Mouse (Mus musculus) heart, embryonic 10.5 days (tissue): ENCODE data around the gene Zeb2. TPM values are rescaled to one million over a fixed set of nuclear protein-coding genes. Genes with fewer than 3 reads are reported as not detected.

Source experiments
- DNase-seq: peaks from one replicate; pipeline ENCODE4 v3.0.0-alpha.2; 2017; ENCODE audit warnings: low spot score
- H3K27ac ChIP-seq: fragments of 300-500 bp; sonication (generic); 2 replicates; pipeline ENCODE4 v1.5.1; 2016; ENCODE audit warnings: mild to moderate bottlenecking
- H3K27me3 ChIP-seq: fragments of 300-500 bp; sonication (generic); 2 replicates; pipeline ENCODE4 v1.6.1; 2016; ENCODE audit warnings: mild to moderate bottlenecking; ENCODE audit not compliant: poor library complexity, insufficient read depth, severe bottlenecking
- H3K36me3 ChIP-seq: fragments of 300-500 bp; sonication (generic); 2 replicates; pipeline ENCODE4 v1.6.1; 2016; ENCODE audit warnings: mild to moderate bottlenecking, moderate library complexity
- H3K4me1 ChIP-seq: fragments of 300-500 bp; sonication (generic); 2 replicates; pipeline ENCODE4 v1.6.1; 2016; ENCODE audit warnings: mild to moderate bottlenecking
- H3K4me3 ChIP-seq: fragments of 300-500 bp; sonication (generic); 2 replicates; pipeline ENCODE4 v1.5.1; 2016; ENCODE audit warnings: mild to moderate bottlenecking, moderate library complexity
- H3K9me3 ChIP-seq: fragments of 300-500 bp; sonication (generic); 2 replicates; pipeline ENCODE4 v1.6.1; 2016; ENCODE audit warnings: mild to moderate bottlenecking, moderate library complexity
- WGBS: fragments of 180-500 bp; shearing (Covaris S2); methylation state at CpG from one replicate; pipeline ENCODE4 v1.1.7; 2016; 5-methylcytosine and 5-hydroxymethylcytosine counted together
- polyA plus RNA-seq: library from polyadenylated mRNA; unstranded; fragments of >200 nt; fragmentation: Nextera tagmentation; extraction: Ambion mirVana; gene quantifications from 2 replicates; pipeline ENCODE4 v1.2.1, GENCODE M21; 2016

Zeb2 gene
- polyA plus RNA-seq, 1 experiment from 2014 or later = 25.1 TPM

GRCm38 (mm10) chr2:44979042-44979721 lies 138.0 kb downstream of the Zeb2 start:
- 7% methylated on average over 18 of the region's 18 CpGs for WGBS

GRCm38 (mm10) chr2:44978038-44978437 lies 139.2 kb downstream of the Zeb2 start:
- Histone ChIP-seq H3K27me3 (no peaks in the 10 kb centered on the region), H3K9me3 (no peaks in the 10 kb centered on the region), H3K27ac (0 out of 2 replicates have a peak overlapping the region, but pooled peaks have one; percentile 16), H3K4me3 (no peak overlapping the region), H3K36me3 (no peaks in the 10 kb centered on the region), H3K4me1 (peaks cover 17% of the 10 kb centered on the region)
- 67% methylated on average over 6 of the region's 6 CpGs for WGBS
- DNase-seq = no peak

More at GRCm38 (mm10) chr2:44979042-44979721, 138.0 kb downstream of the Zeb2 start:
- no peaks in the 10 kb centered on the region for H3K9me3 ChIP-seq
- peaks cover 17% of the 10 kb centered on the region for H3K4me1 ChIP-seq
- no peaks in the 10 kb centered on the region for H3K27me3 ChIP-seq
- H3K36me3 ChIP-seq = no peaks in the 10 kb centered on the region
- H3K4me3 ChIP-seq = peak overlapping the region; percentile 52
- no peak for DNase-seq
- H3K27ac ChIP-seq = peak overlapping the region; percentile 39; the same call in 1 of the 2 replicates

- Histone ChIP-seq H3K4me3 (no peak overlapping the region), H3K9me3 (no peaks in the 10 kb centered on the region), H3K36me3 (no peaks in the 10 kb centered on the region), H3K4me1 (peaks cover 17% of the 10 kb centered on the region), H3K27me3 (no peaks in the 10 kb centered on the region), H3K27ac (0 out of 2 replicates have a peak overlapping the region, but pooled peaks have one; percentile 16)
- no peak for DNase-seq
- WGBS = 56% methylated on average over 2 of the region's 2 CpGs
Measured at GRCm38 (mm10) chr2:44977556-44977955, 139.6 kb downstream of the Zeb2 start.

DNA sequence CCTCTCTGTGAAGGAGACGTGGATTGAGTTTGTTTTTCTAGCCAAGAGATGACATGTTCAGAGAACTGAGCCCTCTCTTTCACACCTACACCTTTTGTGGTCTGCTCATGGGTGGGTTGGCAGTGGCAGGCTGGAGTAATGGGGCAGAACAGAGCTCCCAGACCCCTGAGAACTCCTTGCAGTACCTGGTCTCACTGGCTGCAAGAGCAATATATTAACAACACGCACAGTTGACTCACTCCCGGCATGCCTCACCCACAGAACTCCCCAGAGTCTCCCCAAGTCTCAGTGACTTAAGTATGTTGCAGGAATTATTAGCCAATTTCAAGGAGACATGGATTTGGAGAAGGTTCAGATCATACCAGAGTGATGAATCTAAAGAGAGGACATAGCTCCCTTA lies 140.1 kb downstream of the Zeb2 start:
- no peak for DNase-seq
- H3K27me3 ChIP-seq = no peaks in the 10 kb centered on the region
- H3K9me3 ChIP-seq = no peaks in the 10 kb centered on the region
- H3K36me3 ChIP-seq = no peaks in the 10 kb centered on the region
- H3K27ac ChIP-seq = no peak overlapping the region
- peaks cover 17% of the 10 kb centered on the region for H3K4me1 ChIP-seq
- no peak overlapping the region for H3K4me3 ChIP-seq
- 81% methylated on average over 3 of the region's 3 CpGs for WGBS

DNA sequence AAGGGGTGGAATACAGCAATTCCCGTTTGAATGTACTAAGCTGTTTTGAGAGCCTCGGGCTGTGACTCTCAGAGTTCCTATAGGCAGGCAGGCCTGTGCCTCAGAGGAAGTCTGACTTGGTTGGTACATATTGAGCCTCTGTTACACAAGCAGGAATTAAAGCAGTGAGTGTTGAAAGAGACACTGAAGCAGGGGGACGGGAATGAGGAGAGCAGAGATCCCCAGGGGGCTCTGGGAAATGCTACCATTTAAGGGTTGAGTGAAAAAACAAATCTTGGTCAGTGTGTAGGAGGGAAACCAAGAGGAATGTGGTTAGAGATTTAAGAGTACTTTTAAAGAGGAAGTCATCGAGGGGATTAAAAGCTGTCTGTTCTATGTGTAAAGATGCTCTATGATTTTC lies 140.7 kb downstream of the Zeb2 start:
- no peak for DNase-seq
- Histone ChIP-seq H3K36me3 (no peaks in the 10 kb centered on the region), H3K27me3 (no peaks in the 10 kb centered on the region), H3K9me3 (no peaks in the 10 kb centered on the region), H3K4me3 (no peak overlapping the region), H3K4me1 (peaks cover 17% of the 10 kb centered on the region), H3K27ac (no peak overlapping the region)
- 41% methylated on average over 4 of the region's 4 CpGs for WGBS

- no peak overlapping the region for H3K4me3 ChIP-seq
- no peaks in the 10 kb centered on the region for H3K27me3 ChIP-seq
- H3K27ac ChIP-seq = no peak overlapping the region
- no peaks in the 10 kb centered on the region for H3K36me3 ChIP-seq
- H3K9me3 ChIP-seq = no peaks in the 10 kb centered on the region
- H3K4me1 ChIP-seq = peaks cover 8% of the 10 kb centered on the region; the same call in 1 of the 2 replicates
- no peak for DNase-seq
- WGBS = 57% methylated on average over 6 of the region's 6 CpGs
Measured at GRCm38 (mm10) chr2:44973828-44974227, 143.4 kb downstream of the Zeb2 start.

DNA sequence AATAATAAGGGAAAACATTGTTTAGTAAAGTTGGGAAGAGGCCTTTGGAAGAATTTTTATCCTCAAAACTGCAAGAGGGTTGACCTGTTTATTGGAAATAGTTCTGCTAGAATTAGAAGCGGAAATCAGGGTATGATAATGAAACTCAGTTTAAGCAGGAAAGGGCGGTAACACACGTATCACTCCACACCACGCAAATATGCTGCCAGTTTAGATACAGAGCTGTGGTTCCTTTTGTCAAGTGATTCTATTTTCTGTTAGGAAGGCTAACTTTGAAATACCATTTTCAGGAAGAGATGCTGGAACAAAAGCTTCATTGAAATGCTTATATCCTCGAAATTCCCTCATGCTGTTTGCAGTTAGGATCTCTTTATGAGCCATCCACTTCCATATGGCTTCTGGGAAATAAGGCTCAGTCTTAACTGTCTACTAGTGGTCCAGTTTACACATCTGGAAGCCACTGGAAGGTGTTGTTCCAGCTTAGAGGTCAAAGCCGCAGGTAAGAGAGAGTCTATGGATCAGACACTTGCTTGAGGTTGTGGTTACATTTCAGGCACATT lies 147.0 kb downstream of the Zeb2 start:
- DNase-seq = no peak
- Histone ChIP-seq H3K36me3 (no peaks in the 10 kb centered on the region), H3K4me3 (no peak overlapping the region), H3K27me3 (no peaks in the 10 kb centered on the region), H3K4me1 (no peaks in the 10 kb centered on the region), H3K9me3 (no peaks in the 10 kb centered on the region), H3K27ac (no peak overlapping the region)
- 83% methylated on average over 6 of the region's 6 CpGs for WGBS

DNA sequence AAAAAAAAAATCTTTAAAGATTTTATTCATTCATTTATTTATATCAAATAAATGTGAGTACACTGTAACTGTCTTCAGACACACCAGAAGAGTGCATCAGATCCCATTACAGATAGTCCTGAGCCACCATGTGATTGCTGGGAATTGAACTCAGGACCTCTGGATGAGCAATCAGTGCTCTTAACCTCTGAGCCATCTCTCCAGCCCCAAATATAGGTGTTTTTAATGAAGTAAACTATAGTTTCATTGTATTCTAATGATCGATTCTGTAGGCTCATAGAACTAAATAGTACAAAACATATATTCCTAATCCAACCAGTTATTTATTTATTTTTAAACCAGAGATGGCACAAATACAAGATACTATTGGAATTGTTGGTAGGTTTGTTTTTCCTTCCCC lies 147.6 kb downstream of the Zeb2 start:
- no peak overlapping the region for H3K4me3 ChIP-seq
- 92% methylated on average over 1 of the region's 1 CpGs for WGBS
- H3K9me3 ChIP-seq = no peaks in the 10 kb centered on the region
- H3K36me3 ChIP-seq = no peaks in the 10 kb centered on the region
- H3K4me1 ChIP-seq = no peaks in the 10 kb centered on the region
- no peaks in the 10 kb centered on the region for H3K27me3 ChIP-seq
- no peak overlapping the region for H3K27ac ChIP-seq
- DNase-seq = no peak

DNA sequence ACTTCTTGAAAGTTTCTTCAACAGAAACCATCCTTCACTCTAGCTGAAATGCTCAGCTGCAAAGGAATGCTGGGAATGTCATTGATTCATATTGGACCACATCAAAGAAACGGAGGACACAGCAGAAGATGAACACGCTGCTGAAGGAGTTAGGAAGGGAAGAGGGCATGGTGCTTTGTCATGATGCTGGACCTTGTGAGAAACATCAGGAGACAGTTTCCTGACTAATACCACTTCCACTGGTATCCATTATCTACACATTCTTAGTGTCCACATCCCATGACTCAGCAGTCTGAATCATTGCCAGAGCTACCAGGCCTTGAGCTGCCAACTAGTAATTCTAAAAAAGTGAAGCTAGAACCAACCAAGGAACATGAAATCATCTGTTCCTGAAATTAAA lies 148.0 kb downstream of the Zeb2 start:
- H3K36me3 ChIP-seq = no peaks in the 10 kb centered on the region
- DNase-seq = no peak
- WGBS = 79% methylated on average over 2 of the region's 2 CpGs

GRCm38 (mm10) chr2:44965834-44966555 lies 151.2 kb downstream of the Zeb2 start:
- Histone ChIP-seq H3K36me3 (no peaks in the 10 kb centered on the region), H3K27ac (no peak overlapping the region), H3K9me3 (no peaks in the 10 kb centered on the region), H3K4me1 (no peaks in the 10 kb centered on the region), H3K27me3 (no peaks in the 10 kb centered on the region), H3K4me3 (no peak overlapping the region)
- no peak for DNase-seq
- WGBS = 85% methylated on average over 2 of the region's 2 CpGs

More for the DNA sequence above, 148.0 kb downstream of the Zeb2 start:
- no peaks in the 10 kb centered on the region for H3K4me1 ChIP-seq
- no peak overlapping the region for H3K27ac ChIP-seq
- H3K4me3 ChIP-seq = no peak overlapping the region
- no peaks in the 10 kb centered on the region for H3K9me3 ChIP-seq
- no peaks in the 10 kb centered on the region for H3K27me3 ChIP-seq

DNA sequence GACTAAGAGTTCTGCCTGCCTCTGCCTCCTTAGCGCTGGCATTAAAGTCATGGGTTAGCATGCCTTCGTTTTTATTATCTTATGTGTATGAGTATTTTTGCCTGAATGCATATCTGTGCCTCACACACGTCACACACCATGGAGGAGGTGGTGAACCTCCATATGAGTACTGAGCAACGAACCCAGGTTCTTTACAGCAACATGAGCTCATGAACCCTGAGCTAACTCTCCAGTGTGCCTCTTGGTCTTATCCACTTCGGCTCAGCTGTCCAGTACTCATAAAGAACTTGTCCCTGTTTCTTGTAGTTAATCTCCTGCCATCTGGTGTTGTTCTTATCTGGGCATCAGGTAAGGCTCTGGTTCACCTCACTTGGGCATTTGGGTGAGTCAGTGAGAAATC lies 154.6 kb downstream of the Zeb2 start:
- H3K4me1 ChIP-seq = no peaks in the 10 kb centered on the region
- no peaks in the 10 kb centered on the region for H3K27me3 ChIP-seq
- H3K36me3 ChIP-seq = no peaks in the 10 kb centered on the region
- WGBS = 83% methylated on average over 5 of the region's 5 CpGs
- no peak overlapping the region for H3K4me3 ChIP-seq
- no peak overlapping the region for H3K27ac ChIP-seq
- no peak for DNase-seq
- H3K9me3 ChIP-seq = no peaks in the 10 kb centered on the region

GRCm38 (mm10) chr2:44961192-44961591 lies 156.0 kb downstream of the Zeb2 start:
- 82% methylated on average over 4 of the region's 4 CpGs for WGBS
- Histone ChIP-seq H3K4me3 (no peak overlapping the region), H3K27me3 (no peaks in the 10 kb centered on the region), H3K27ac (no peak overlapping the region), H3K9me3 (no peaks in the 10 kb centered on the region), H3K4me1 (no peaks in the 10 kb centered on the region), H3K36me3 (no peaks in the 10 kb centered on the region)
- no peak for DNase-seq

DNA sequence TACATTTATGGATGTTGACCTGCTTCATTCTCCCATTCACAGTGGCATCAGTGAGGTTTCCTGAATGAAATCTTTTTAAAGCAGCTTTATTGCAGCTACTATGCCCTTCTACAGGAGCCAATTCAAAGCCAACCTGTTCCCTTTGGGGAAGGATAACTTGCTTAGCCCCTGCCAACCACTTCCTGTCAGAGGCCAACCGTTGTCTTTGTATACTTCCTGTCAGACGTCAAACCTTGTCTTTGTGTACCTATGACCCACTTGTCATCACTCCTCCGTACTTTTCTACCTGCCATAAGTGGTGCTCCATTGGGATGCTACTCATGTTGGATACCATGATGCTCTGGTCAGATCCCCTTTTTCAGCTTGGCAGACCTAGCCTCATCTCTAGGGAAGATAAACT lies 156.6 kb downstream of the Zeb2 start:
- Histone ChIP-seq H3K27ac (no peak overlapping the region), H3K36me3 (no peaks in the 10 kb centered on the region), H3K27me3 (no peaks in the 10 kb centered on the region), H3K4me1 (no peaks in the 10 kb centered on the region), H3K4me3 (no peak overlapping the region), H3K9me3 (no peaks in the 10 kb centered on the region)
- no peak for DNase-seq
- WGBS = 63% methylated on average over 3 of the region's 3 CpGs
